Comparison of ENCODE assay signal across 20 mouse cellular contexts in the genomic region with DNA sequence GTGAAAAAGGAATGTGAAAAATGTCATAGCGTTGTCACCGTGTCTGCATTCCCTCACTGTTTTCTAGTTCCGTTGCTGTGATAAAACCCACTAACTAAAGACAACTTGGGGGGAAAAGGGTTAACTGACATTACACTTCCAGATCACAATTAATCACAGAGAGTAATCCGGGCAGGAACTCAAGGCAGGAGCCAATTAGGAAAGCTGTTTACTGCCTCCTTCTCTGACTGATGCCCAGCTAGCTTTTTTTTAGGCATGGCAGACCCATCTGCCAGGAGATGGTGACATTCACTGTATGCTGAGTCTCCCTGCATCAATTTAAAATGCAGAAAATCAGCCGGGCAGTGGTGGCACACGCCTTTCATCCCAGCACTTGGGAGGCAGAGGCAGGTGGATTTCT. TPM values are rescaled to one million over a fixed set of nuclear protein-coding genes. Genes with fewer than 3 reads are reported as not detected.
DNase-seq lines count a peak whose midpoint lies in the region; ATAC-seq and TF ChIP-seq lines count a peak whose summit lies in the region.
"Had no signal": no experiment of that assay in that cellular context is flagged by ENCODE, and none has a peak within 500 bp of the region (broad histone marks: within the 10 kb centered on the region; RNA-seq: fewer than 3 reads in every experiment).

No protein-coding gene starts in this region.

- TF ChIP-seq CTCF in forebrain, postnatal 0 days (IDR thresholded peaks at IDR 0.05; ENCODE audit: low read depth), result no peak

- no peak overlapping the region for H3K4me2 ChIP-seq in forebrain, postnatal 0 days (ENCODE audit: low read depth)
- H3K4me2 ChIP-seq: kidney, embryonic 15.5 days had no signal

- H3K9ac ChIP-seq in forebrain, postnatal 0 days, result no peak overlapping the region
- H3K9ac ChIP-seq: kidney, embryonic 15.5 days had no signal

- H3K9me3 ChIP-seq in forebrain, postnatal 0 days (ENCODE audit: low read length), result no peaks in the 10 kb centered on the region
- H3K9me3 ChIP-seq in forebrain, embryonic 10.5 days, result no peaks in the 10 kb centered on the region
- H3K9me3 ChIP-seq: G1E; kidney, embryonic 15.5 days; midbrain, embryonic 10.5 days had no signal

- DNase-seq in forebrain, postnatal 0 days, result peak; percentile 21
- DNase-seq in forebrain, embryonic 10.5 days (ENCODE audit: extremely low spot score, low spot score), result no peak
- DNase-seq in layer of hippocampus, adult 18-20 months (ENCODE audit: low spot score in 2 of 2), result peak; percentile 18 to 51
- DNase-seq in layer of hippocampus, adult 9-10 months (ENCODE audit: low spot score), result no peak
- peak; percentile 74 for DNase-seq in Muller cell, postnatal 12 days (ENCODE audit: inconsistent ontology term)
- DNase-seq in brain, adult 2 months (ENCODE audit: low read depth, low spot score), result peak; percentile 26
- no peak for DNase-seq in T-cell, adult 2 months (ENCODE audit: low spot score)
- DNase-seq: adrenal gland, postnatal 10 days; B cell, adult 2 months; cerebellum, adult 8-10 months; gastrocnemius, postnatal 10 days; heart, adult 18-20 months; kidney, adult 11 months; kidney, postnatal 4 days; right cerebral cortex, postnatal 14 days; spleen, adult 18-20 months had no signal

- no peaks in the 10 kb centered on the region for H3K4me1 ChIP-seq in forebrain, postnatal 0 days (ENCODE audit: insufficient read depth)
- H3K4me1 ChIP-seq in forebrain, embryonic 10.5 days, result peaks cover 19% of the 10 kb centered on the region

- H3K27ac ChIP-seq in forebrain, postnatal 0 days (ENCODE audit: low read depth, low read length), result no peak overlapping the region
- no peak overlapping the region for H3K27ac ChIP-seq in forebrain, embryonic 10.5 days
- H3K27ac ChIP-seq: kidney, embryonic 15.5 days; midbrain, embryonic 10.5 days had no signal

- no peaks in the 10 kb centered on the region for H3K36me3 ChIP-seq in forebrain, postnatal 0 days (ENCODE audit: insufficient read depth)
- H3K36me3 ChIP-seq in forebrain, embryonic 10.5 days (replicated peaks), result no peaks in the 10 kb centered on the region
- H3K36me3 ChIP-seq: G1E; kidney, embryonic 15.5 days; midbrain, embryonic 10.5 days had no signal

- ATAC-seq in forebrain, postnatal 0 days, result no peak

- no peak overlapping the region for H3K4me3 ChIP-seq in forebrain, postnatal 0 days (ENCODE audit: low read depth, low read length)
- no peak overlapping the region for H3K4me3 ChIP-seq in forebrain, embryonic 10.5 days
- H3K4me3 ChIP-seq: kidney, embryonic 15.5 days; midbrain, embryonic 10.5 days had no signal

- H3K27me3 ChIP-seq in forebrain, postnatal 0 days (ENCODE audit: insufficient read depth, low read length), result peaks cover 6% of the 10 kb centered on the region; the same call in 1 of the 2 replicates
- H3K27me3 ChIP-seq in forebrain, embryonic 10.5 days (ENCODE audit: poor library complexity, severe bottlenecking), result peaks cover 25% of the 10 kb centered on the region
- H3K27me3 ChIP-seq: CH12.LX had no signal

- 38% methylated on average over 6 of the region's 6 CpGs for WGBS in forebrain, postnatal 0 days
- 71% methylated on average over 6 of the region's 6 CpGs for WGBS in forebrain, embryonic 10.5 days

RNA-seq across cellular contexts. Expression of a gene that starts 4.4 kb away (rescaled TPM):
- total RNA-seq in forebrain, postnatal 0 days (2014; rRNA removed), result 1.4 and 2.2 TPM in 2 replicates
- polyA plus RNA-seq in forebrain, postnatal 0 days (2015; fragmentation: Nextera tagmentation; extraction: Ambion mirVana), result 2.1 and 2.8 TPM in 2 replicates
- 1.9 and 2.4 TPM in 2 replicates for polyA plus RNA-seq in forebrain, embryonic 10.5 days (2016; fragmentation: Nextera tagmentation; extraction: Ambion mirVana)
- 1 to 10 TPM; 2.2 to 2.3 TPM for total RNA-seq in layer of hippocampus, adult 18-20 months (2021)

Comparison
In these comparisons a context has a peak if more than half of its experiments do, and no peak if none do; other contexts are left out.
1. DNase-seq: peak in forebrain, postnatal 0 days (single experiment), layer of hippocampus, adult 18-20 months (2 of 2), Muller cell, postnatal 12 days (single experiment) and brain, adult 2 months (single experiment); none in forebrain, embryonic 10.5 days (single experiment), layer of hippocampus, adult 9-10 months (single experiment) and T-cell, adult 2 months (single experiment).